Mouse (Mus musculus) natural killer cell, adult 2 months (primary cell): ENCODE measurements around the gene Rnf168.
"Not testable (repeated sequence)": the region's sequence is repeated elsewhere in the genome, so short reads cannot be mapped to it uniquely, and the experiment has no call there.

ENCODE experiments used
- DNase-seq, 2 experiments: peaks; one replicate each; pipeline ENCODE4 v3.0.0; 2022; ENCODE audit warnings: low spot score in 2 of 2

The Rnf168 gene

GRCm38 (mm10) chr16:32277308-32278256 is at the start of gene Rnf168:
TSS of gene Rnf168 (plus strand) at chr16:32277459.
- DNase-seq: peak; percentile 69 to 70

GRCm38 (mm10) chr16:32232050-32232449 is 45.2 kb upstream of the Rnf168 start:
- DNase-seq: not testable (repeated sequence)

- DNase-seq: no peak
These were observed 39.2 kb upstream of the Rnf168 start for GRCm38 (mm10) chr16:32237930-32238680.

- DNase-seq: no peak
These were observed 37.6 kb upstream of the Rnf168 start for GRCm38 (mm10) chr16:32239428-32240312.

GRCm38 (mm10) chr16:32243901-32244300 is 33.4 kb upstream of the Rnf168 start:
- DNase-seq: no peak

GRCm38 (mm10) chr16:32246351-32246791 is 30.9 kb upstream of the Rnf168 start:
- DNase-seq: peak; percentile 25 to 27

GRCm38 (mm10) chr16:32246952-32247370 is 30.3 kb upstream of the Rnf168 start, which contains the start of the genes Fbxo45 and Wdr53:
TSS of gene Fbxo45 (minus strand) at chr16:32247158.
TSS of gene Wdr53 (plus strand) at chr16:32247227.
- DNase-seq: peak; percentile 88 to 92

- peak; percentile 20 to 42 for DNase-seq
These were observed 13.0 kb upstream of the Rnf168 start for GRCm38 (mm10) chr16:32264225-32264624.

- DNase-seq: no peak
These were observed 6.0 kb upstream of the Rnf168 start, which contains the start of gene Smco1 for GRCm38 (mm10) chr16:32271291-32271690. TSS of gene Smco1 (plus strand) at chr16:32271468.

GRCm38 (mm10) chr16:32273338-32273737 is 3.9 kb upstream of the Rnf168 start:
- DNase-seq: peak; percentile 9 to 31

- DNase-seq: no peak
These were observed 2.2 kb upstream of the Rnf168 start for GRCm38 (mm10) chr16:32275041-32275440.

GRCm38 (mm10) chr16:32275830-32276229 is 1.4 kb upstream of the Rnf168 start:
- DNase-seq: no peak

- no peak for DNase-seq
These were observed 1.1 kb downstream of the Rnf168 start for GRCm38 (mm10) chr16:32278396-32278795.

GRCm38 (mm10) chr16:32280211-32280610 is 3.0 kb downstream of the Rnf168 start:
- DNase-seq: no peak

GRCm38 (mm10) chr16:32282608-32283007 is 5.3 kb downstream of the Rnf168 start:
- no peak for DNase-seq

- no peak for DNase-seq
These were observed 14.6 kb downstream of the Rnf168 start for GRCm38 (mm10) chr16:32291821-32292220.

- DNase-seq: not testable (repeated sequence)
These were observed 22.4 kb downstream of the Rnf168 start for GRCm38 (mm10) chr16:32299617-32300016.

- DNase-seq: no peak
These were observed 25.8 kb downstream of the Rnf168 start for GRCm38 (mm10) chr16:32303046-32303445.

- no peak for DNase-seq
These were observed 26.6 kb downstream of the Rnf168 start for GRCm38 (mm10) chr16:32303886-32304285.

GRCm38 (mm10) chr16:32311970-32312369 is 34.7 kb downstream of the Rnf168 start:
- no peak for DNase-seq

- DNase-seq: no peak
These were observed 35.1 kb downstream of the Rnf168 start for GRCm38 (mm10) chr16:32312386-32312785.
